Mouse (Mus musculus) G1E-ER4 (cell line): ENCODE measurements around the gene Igf2bp3. TPM values are rescaled to one million over a fixed set of nuclear protein-coding genes. Genes with fewer than 3 reads are reported as not detected.

Source experiments
- GATA1 ChIP-seq: IDR thresholded peaks from one replicate; pipeline ENCODE4 v1.8.0; 2012; ENCODE audit warnings: low read length, inconsistent platforms
- polyA plus RNA-seq: library from polyadenylated mRNA; stranded (reverse); fragments of >175 nt; gene quantifications from 2 replicates; pipeline ENCODE4 v1.2.3, GENCODE M21; 2012

The Igf2bp3 gene
- polyA plus RNA-seq, 1 experiment = 30.8 TPM

DNA sequence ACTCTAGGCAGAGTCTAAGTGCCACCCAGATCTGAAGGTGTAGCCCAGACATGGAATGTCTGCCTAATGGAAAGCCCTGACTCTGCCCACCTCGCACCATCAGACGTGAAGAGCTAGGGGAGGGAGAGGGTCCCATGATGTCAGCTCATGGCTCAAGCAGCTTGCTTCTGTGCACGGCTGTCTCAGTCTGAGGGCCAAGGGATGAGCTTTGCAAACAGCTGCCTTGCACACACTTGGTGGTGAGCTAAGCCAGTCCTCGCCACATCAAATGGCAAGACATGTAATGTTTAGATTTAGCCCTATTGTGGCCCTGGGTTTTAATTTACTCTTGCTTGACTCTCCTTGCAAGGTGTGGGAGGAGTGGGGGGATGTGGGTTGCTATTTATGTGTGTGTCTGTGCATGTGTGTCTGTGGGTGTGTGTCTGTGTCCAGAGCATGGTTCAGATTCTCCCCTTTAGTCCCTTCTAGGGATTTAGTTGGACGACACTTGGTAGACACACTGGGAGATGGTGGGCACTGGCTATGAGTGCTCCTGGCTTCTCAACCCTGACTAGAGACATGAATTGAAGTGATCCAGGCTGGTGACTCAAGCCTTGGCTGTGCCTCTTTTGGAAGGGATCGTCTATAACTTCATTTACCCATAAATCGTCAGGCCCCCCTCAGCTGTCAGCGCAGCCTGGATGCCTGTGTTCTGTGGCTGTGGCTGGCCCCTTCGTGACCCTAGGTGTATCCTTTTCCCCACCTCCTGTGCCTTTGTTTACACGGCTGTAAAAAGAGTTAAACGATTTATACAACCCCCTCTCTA, 10.4 kb upstream of the Igf2bp3 start:
- TF ChIP-seq GATA1 = no peak

GRCm38 (mm10) chr6:49221906-49222305, 7.1 kb upstream of the Igf2bp3 start:
- no peak for TF ChIP-seq GATA1

DNA sequence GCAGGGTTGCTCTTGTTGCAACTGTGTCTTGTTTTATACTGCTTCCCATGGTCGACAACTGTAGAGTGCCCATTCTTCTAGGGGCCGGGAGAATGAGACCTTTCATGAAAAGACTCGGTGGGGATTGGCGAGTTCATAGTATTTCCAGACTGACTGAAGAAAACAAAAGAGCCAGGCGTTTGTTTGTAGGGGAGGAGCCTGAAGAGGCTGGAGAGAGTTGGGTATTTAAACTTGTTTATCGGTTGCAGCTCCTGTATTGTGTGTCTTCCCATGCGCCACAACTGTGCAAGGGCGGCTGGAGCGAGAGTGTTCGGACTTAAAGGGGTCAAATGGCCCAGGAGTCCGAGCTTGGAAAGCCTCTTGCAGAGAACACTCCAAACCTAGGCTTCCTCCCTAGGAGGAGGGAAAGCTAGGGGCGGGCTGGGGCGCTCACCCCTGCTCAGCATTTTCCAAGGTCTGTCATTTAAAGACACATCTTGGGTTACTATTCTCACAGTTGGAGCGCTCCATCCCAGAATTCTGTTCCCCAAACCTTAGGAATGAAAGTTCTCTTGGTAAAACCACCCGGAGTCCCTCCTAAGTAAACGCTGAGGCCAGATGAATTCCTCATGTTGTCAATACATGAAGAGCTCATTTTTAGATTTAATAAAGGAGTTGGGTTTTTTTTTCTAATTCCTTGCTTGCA, 5.3 kb upstream of the Igf2bp3 start:
- no peak for TF ChIP-seq GATA1

- TF ChIP-seq GATA1 = no peak
Observed at GRCm38 (mm10) chr6:49219001-49219560, 4.3 kb upstream of the Igf2bp3 start.

GRCm38 (mm10) chr6:49218275-49218802, 3.6 kb upstream of the Igf2bp3 start:
- TF ChIP-seq GATA1 = no peak

DNA sequence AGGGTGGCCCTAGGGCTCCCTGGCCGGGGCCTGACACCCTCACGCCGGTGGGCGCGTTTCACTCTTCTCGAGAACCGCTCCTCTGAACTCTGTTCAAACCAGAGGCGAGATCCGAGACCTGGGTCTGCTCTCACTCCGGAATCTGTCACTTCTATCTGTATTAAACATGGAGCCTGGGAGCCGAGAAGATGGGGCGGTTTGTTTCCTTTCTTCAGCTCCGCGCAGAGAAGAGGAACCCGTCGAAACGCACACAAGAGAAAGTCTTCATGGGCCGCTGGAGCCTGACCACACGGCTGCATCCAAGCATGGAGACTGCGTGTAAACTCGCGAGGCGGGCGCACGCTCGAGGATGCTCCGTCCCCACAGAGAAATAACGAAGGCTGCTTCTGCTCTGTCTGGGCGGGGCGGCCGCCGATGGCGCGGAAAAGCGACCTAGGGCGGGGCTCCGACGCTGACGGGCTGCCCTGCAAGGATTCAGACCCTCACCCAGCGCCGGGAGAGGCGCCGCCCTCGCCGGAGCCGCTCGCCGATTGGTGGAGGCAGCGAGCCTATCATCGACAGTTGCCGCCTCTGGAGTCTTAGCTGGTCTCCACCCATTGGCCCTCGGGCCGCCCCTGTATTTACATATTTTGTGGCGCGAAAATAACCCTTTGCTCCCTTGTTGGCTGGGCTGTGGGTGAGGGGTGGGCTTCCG, 3.0 kb upstream of the Igf2bp3 start:
- TF ChIP-seq GATA1 = no peak

GRCm38 (mm10) chr6:49216811-49217542, 2.2 kb upstream of the Igf2bp3 start:
- no peak for TF ChIP-seq GATA1

GRCm38 (mm10) chr6:49215748-49216585, 1.2 kb upstream of the Igf2bp3 start:
- TF ChIP-seq GATA1 = no peak

GRCm38 (mm10) chr6:49214086-49214927, 450 bp downstream of the Igf2bp3 start:
- no peak for TF ChIP-seq GATA1

DNA sequence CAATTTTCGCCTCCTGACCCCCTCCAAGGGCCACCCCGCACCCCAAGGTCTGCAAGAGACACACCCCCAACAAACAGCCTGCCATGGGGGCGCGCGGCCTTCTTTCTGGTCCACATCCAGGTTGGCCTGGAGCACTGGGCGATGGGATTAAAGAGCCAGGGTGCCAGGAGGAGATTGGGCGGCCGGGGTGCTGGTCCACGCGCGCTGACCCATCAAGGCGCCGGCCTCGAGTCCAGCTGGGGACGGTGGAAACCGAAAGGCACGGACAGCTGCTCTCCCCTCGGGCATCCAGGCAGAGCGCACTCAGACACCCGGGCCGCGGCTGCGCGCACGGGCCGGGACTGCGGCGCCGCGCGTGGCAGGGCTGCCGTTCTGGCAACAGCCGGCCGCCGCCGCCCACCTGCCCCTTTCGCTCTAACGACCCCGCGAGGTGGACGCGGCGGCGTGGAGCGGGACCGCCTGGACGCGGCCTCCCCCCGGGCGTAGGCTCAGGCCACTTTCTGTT, 1.1 kb downstream of the Igf2bp3 start:
- TF ChIP-seq GATA1 = no peak

DNA sequence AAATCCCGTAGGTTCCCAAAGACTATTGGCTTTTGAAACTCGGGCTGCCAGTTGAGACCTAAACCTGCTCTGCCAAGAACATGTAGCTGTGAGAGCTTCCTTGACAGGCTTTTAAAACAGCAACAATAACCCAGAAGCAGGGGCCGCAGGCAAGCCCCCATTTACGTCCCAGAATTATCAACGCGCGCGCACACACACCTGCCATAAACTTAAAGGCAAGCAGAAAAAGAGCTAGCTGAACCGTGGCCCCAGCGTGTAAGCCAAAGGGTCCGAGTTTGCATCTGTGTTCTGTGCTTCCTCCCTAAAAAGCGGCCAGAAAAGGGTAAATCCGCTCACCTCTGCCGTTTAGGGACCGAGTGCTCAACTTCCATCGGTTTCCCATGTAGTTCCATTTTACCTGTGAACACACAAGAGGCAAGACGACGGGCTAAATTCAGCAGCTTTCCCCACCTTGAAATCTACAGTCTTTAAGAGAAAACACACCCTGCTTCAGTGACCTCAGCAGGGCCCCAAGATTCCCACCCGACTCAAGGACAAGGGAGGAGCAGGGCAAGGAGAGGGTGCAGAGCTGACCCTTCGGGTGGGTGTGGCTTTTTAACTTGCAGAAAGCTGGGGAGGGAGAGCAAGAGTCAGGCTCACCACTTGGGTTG, 1.7 kb downstream of the Igf2bp3 start:
- TF ChIP-seq GATA1 = no peak

- no peak for TF ChIP-seq GATA1
Observed at GRCm38 (mm10) chr6:49212141-49212540, 2.6 kb downstream of the Igf2bp3 start.

DNA sequence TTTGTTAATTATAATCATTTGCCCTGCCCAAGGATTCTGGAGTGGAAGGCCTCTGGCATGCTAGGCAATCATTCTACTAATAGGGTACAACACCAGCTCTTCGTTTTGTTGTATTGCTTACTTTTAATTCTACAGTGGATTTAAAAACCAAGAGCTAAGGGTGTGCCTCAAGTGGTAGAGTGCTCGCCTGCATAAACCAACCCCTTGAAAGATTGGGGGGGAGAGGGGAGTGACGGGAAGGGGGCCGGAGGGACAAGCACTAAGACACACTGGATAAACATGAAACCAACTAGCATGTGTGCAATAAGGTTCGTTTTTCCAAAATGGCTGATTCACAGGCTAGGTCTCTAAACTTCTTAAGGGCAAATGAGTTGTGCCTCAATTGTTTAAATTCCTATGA, 3.2 kb downstream of the Igf2bp3 start:
- TF ChIP-seq GATA1 = no peak
